Mouse (Mus musculus) kidney, adult 2 months (tissue): ENCODE data around the gene Slc6a20a. TPM values are rescaled to one million over a fixed set of nuclear protein-coding genes. Genes with fewer than 3 reads are reported as not detected.
A peak's percentile ranks its signal among the peaks of the same experiment; 100 is the strongest.

Experiments
- DNase-seq: peaks from one replicate; pipeline ENCODE4 v3.0.0; 2021
- H3K27ac ChIP-seq: fragments of 200-500 bp; 2 replicates; pipeline ENCODE4 v1.5.1; 2012; ENCODE audit warnings: low read depth, low read length, control low read depth, inconsistent platforms; ENCODE audit not compliant: insufficient read depth
- H3K27me3 ChIP-seq: fragments of 200-500 bp; replicated peaks from 2 replicates; pipeline ENCODE4 v1.6.1; 2012; ENCODE audit warnings: mild to moderate bottlenecking, moderate library complexity, low read length, inconsistent platforms; ENCODE audit not compliant: control insufficient read depth, insufficient read depth
- H3K36me3 ChIP-seq: fragments of 200-500 bp; 2 replicates; pipeline ENCODE4 v1.6.1; 2012; ENCODE audit warnings: mild to moderate bottlenecking, moderate library complexity, low read length, inconsistent platforms; ENCODE audit not compliant: control insufficient read depth, insufficient read depth
- H3K4me1 ChIP-seq: fragments of 200-500 bp; 2 replicates; pipeline ENCODE4 v1.6.1; 2011; ENCODE audit warnings: low read length; ENCODE audit not compliant: control insufficient read depth, insufficient read depth
- H3K4me3 ChIP-seq: fragments of 200-500 bp; 2 replicates; pipeline ENCODE4 v1.5.1; 2011; ENCODE audit warnings: mild to moderate bottlenecking, low read depth, low read length, control low read depth; ENCODE audit not compliant: insufficient read depth
- CTCF ChIP-seq: fragments of 200-500 bp; conservative IDR thresholded peaks from 2 replicates; pipeline ENCODE4 v1.5.1; 2011; ENCODE audit warnings: low read depth, mild to moderate bottlenecking, control low read depth, low read length, moderate library complexity, mixed read lengths; ENCODE audit not compliant: insufficient read depth, insufficient read length
- POLR2A ChIP-seq: fragments of 200-500 bp; IDR thresholded peaks from one replicate; pipeline ENCODE4 v1.6.1; 2011; ENCODE audit warnings: low read depth, low read length, control low read depth
- WGBS: fragments of 180-500 bp; shearing (Covaris S2); methylation state at CpG from one replicate; pipeline ENCODE4 v1.1.7; 2018; 5-methylcytosine and 5-hydroxymethylcytosine counted together
- polyA plus RNA-seq: library from polyadenylated mRNA; depleted of rRNA; stranded (reverse); fragments of >200 nt; gene quantifications from 2 replicates; pipeline ENCODE4 v1.2.3, GENCODE M21; 2012

The Slc6a20a gene
- polyA plus RNA-seq, 1 experiment = 26.8 TPM

DNA sequence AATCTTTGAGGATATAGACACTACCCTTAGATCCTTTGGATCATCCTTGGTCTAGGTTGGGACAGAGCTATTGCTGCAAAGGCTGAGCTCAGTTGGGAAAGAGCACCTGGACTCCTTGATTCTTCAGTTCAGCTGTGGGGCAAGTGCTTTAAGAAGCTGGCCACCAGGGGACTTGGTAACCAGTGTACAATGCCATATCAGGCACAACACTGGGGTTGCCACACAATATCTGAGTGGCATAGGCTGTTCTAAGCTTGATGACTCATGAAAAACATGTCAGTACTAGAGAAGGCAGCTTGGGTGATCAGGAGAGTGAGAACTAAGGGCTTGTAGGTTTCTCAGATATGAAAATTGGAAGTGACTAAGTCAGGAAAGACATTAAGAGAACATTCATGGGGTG is 19.7 kb downstream of the Slc6a20a start:
- Histone ChIP-seq H3K36me3 (no peaks in the 10 kb centered on the region), H3K4me3 (no peak overlapping the region), H3K4me1 (no peaks in the 10 kb centered on the region), H3K27ac (no peak overlapping the region), H3K27me3 (no peaks in the 10 kb centered on the region)
- TF ChIP-seq POLR2A = no peak
- no peak for DNase-seq

GRCm38 (mm10) chr9:123657457-123657856 is 21.2 kb downstream of the Slc6a20a start:
- Histone ChIP-seq H3K36me3 (no peaks in the 10 kb centered on the region), H3K4me3 (no peak overlapping the region), H3K27me3 (no peaks in the 10 kb centered on the region), H3K27ac (no peak overlapping the region), H3K4me1 (no peaks in the 10 kb centered on the region)
- WGBS = 87% methylated on average over 3 of the region's 3 CpGs
- no peak for DNase-seq
- TF ChIP-seq POLR2A (no peak), CTCF (no peak)

DNA sequence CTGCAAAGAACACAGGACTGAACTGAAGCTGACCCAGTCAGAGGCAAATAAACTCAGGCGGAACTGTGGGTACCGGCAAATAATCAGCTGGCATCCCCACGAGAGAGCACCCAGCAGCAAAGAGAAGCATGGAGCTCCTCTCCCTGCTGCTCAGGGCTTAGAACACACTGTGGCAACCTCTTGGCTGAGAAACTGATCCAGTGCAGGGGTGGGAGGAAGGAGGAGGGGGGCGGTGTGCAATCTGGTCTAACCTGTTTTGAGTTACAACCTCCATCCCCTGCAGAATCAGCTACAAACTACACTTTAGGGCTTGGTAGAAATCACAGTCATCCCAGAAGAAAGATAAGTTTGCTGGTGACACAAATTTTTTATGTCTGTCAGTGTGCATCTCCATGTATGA is 27.3 kb downstream of the Slc6a20a start:
- Histone ChIP-seq H3K4me3 (no peak overlapping the region), H3K27me3 (no peaks in the 10 kb centered on the region), H3K27ac (no peak overlapping the region), H3K36me3 (no peaks in the 10 kb centered on the region), H3K4me1 (no peaks in the 10 kb centered on the region)
- 63% methylated on average over 4 of the region's 4 CpGs for WGBS
- TF ChIP-seq CTCF (no peak), POLR2A (no peak)
- no peak for DNase-seq

GRCm38 (mm10) chr9:123649785-123650511 is 28.7 kb downstream of the Slc6a20a start:
- H3K27me3 ChIP-seq = no peaks in the 10 kb centered on the region
- no peak overlapping the region for H3K27ac ChIP-seq
- TF ChIP-seq CTCF = no peak
- TF ChIP-seq POLR2A = no peak
- WGBS = 92% methylated on average over 2 of the region's 2 CpGs
- H3K4me3 ChIP-seq = no peak overlapping the region
- H3K36me3 ChIP-seq = no peaks in the 10 kb centered on the region
- no peaks in the 10 kb centered on the region for H3K4me1 ChIP-seq
- no peak for DNase-seq

DNA sequence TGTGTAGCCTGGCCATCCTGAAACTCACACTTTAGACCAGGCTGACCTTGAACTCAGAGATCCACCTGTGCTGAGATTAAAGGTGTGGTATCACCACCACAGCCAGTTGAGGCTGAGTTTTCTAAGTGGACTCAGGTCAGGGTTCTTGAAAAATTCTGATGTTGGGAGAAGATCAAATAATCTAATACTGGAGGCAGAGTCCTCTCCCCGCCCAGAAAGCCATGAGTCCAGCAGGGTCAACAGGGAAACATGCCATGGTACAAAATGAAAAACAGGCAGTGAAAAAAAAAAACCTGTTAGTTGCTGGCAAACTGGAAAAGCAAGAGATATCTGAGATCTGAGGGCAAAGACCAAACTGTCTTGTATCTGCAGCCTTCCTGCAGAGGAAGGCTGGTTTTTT is 38.6 kb downstream of the Slc6a20a start:
- 53% methylated on average over 1 of the region's 1 CpGs for WGBS
- no peak for TF ChIP-seq CTCF
- no peak for TF ChIP-seq POLR2A
- DNase-seq = peak; percentile 83
- peaks cover 14% of the 10 kb centered on the region for H3K4me1 ChIP-seq
- no peak overlapping the region for H3K4me3 ChIP-seq
- peak overlapping the region; percentile 95 for H3K27ac ChIP-seq
- no peaks in the 10 kb centered on the region for H3K27me3 ChIP-seq
- H3K36me3 ChIP-seq = no peaks in the 10 kb centered on the region

- 36% methylated on average over 1 of the region's 1 CpGs for whole genome bisulfite sequencing
- Histone ChIP-seq H3K4me3 (no peak overlapping the region), H3K4me1 (peaks cover 14% of the 10 kb centered on the region), H3K27ac (peak overlapping the region; percentile 72), H3K36me3 (no peaks in the 10 kb centered on the region), H3K27me3 (no peaks in the 10 kb centered on the region)
- DNase-seq = peak; percentile 91
- no peak for TF ChIP-seq POLR2A
- TF ChIP-seq CTCF = peak; percentile 75
Measured at GRCm38 (mm10) chr9:123638668-123639089, 40.0 kb downstream of the Slc6a20a start.

- Histone ChIP-seq H3K4me3 (no peak overlapping the region), H3K36me3 (no peaks in the 10 kb centered on the region), H3K27ac (peak overlapping the region; percentile 72), H3K4me1 (peaks cover 14% of the 10 kb centered on the region), H3K27me3 (no peaks in the 10 kb centered on the region)
- peak; percentile 65 for DNase-seq
- TF ChIP-seq CTCF (no peak), POLR2A (no peak)
Measured at GRCm38 (mm10) chr9:123638231-123638630, 40.5 kb downstream of the Slc6a20a start.

DNA sequence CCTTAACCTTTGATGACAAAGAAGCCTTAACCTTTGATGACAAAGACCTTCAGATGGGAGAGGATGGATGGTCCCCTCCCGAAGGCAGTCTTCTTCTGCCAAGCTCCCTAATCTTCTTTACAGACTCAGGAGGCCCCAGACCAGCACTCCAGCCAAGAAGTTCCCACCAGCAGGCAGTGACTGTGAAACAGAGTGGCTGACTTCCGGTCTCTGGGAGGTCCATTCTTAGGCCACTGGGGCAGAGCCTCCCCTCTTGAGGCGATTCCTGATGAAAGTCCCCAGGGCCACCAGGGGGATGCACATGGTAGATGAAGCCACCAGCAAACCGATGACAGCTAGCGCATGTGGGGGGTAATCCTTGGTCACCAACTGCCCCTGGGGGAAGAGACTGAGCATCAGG is 41.9 kb downstream of the Slc6a20a start:
- TF ChIP-seq POLR2A = no peak
- no peak for TF ChIP-seq CTCF
- H3K4me3 ChIP-seq = no peak overlapping the region
- 73% methylated on average over 5 of the region's 5 CpGs for WGBS
- DNase-seq = no peak
- H3K4me1 ChIP-seq = peaks cover 14% of the 10 kb centered on the region
- H3K27me3 ChIP-seq = no peaks in the 10 kb centered on the region
- H3K27ac ChIP-seq = no peak overlapping the region
- H3K36me3 ChIP-seq = no peaks in the 10 kb centered on the region
